Mouse (Mus musculus): ENCODE results near the gene Triobp. TPM values are rescaled to one million over a fixed set of nuclear protein-coding genes. Genes with fewer than 3 reads are reported as not detected.

The Triobp gene
- polyA plus RNA-seq, 1 experiment from 2014 or later: 31.6 TPM

GRCm38 (mm10) chr15:78914091-78914822 is 33.3 kb upstream of the Triobp start:
- peak overlapping the region; percentile 97 for H3K27ac ChIP-seq
- H3K9me3 ChIP-seq: no peaks in the 10 kb centered on the region
- peak overlapping the region; percentile 89 for H3K9ac ChIP-seq
- H3K36me3 ChIP-seq: peaks cover 16% of the 10 kb centered on the region
- H3K4me2 ChIP-seq: peak overlapping the region; percentile 84
- no peaks in the 10 kb centered on the region for H3K27me3 ChIP-seq
- H3K4me3 ChIP-seq: peak overlapping the region; percentile 65
- ATAC-seq (ENCODE audit: low FRiP score): peak; percentile 78
- H3K4me1 ChIP-seq (replicated peaks): peaks cover 36% of the 10 kb centered on the region
- WGBS: under 1% methylated on average over 80 of the region's 87 CpGs

DNA sequence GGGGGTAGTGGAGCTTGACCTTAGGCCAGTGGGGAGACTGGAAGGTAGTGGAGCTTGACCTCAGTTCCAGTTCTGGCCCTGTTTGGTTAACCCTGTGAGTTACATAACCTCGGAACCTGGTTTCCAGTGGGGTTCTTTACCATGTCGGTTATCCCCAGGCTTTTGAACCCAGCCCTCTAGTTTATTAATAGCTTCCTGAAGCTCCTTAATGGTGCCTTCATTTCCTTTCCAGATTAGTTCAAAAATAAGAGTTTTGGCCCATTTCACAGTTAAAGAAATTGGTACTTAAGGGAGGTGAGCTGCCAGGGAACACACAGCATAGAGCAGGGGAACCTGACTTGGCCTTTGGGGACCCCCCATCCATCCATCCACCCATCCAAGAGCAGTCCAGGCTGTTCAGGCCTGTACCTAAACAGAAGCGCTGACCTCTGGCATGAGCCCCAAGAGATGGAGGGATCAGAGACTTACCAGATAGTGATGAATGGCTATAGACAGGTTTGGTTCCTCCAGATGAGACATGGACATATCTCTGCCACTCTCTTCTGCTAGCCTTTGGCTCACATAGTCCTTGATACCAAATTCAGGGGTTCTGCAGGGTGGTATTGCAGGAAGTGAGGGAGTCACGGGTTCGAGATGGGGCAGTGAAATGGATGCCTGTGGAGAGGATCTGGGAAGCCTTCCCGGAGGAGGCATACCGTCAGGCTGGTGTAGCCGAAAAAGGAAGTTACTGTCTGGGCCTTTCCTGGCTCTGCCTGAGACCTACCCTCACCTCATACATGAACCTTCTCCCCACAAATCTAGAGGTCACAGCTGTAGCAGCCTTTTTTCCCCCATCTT is 32.5 kb upstream of the Triobp start:
- H3K4me3 ChIP-seq: peak overlapping the region; percentile 65
- peak overlapping the region; percentile 97; the same call in 1 of the 2 replicates for H3K27ac ChIP-seq
- peaks cover 20% of the 10 kb centered on the region for H3K36me3 ChIP-seq
- WGBS: 51% methylated on average over 8 of the region's 8 CpGs
- peaks cover 36% of the 10 kb centered on the region for H3K4me1 ChIP-seq (replicated peaks)
- H3K4me2 ChIP-seq: peak overlapping the region; percentile 84
- no peaks in the 10 kb centered on the region for H3K9me3 ChIP-seq
- peak overlapping the region; percentile 89 for H3K9ac ChIP-seq
- no peak for ATAC-seq (ENCODE audit: low FRiP score)
- no peaks in the 10 kb centered on the region for H3K27me3 ChIP-seq

GRCm38 (mm10) chr15:78915660-78916017 is 31.9 kb upstream of the Triobp start:
- 6% methylated on average over 8 of the region's 8 CpGs for WGBS
- Histone ChIP-seq H3K27ac (peak overlapping the region; percentile 81), H3K4me1 (replicated peaks) (peaks cover 36% of the 10 kb centered on the region), H3K9me3 (no peaks in the 10 kb centered on the region), H3K4me2 (peak overlapping the region; percentile 84), H3K36me3 (peaks cover 20% of the 10 kb centered on the region), H3K4me3 (peak overlapping the region; percentile 65), H3K27me3 (no peaks in the 10 kb centered on the region), H3K9ac (peak overlapping the region; percentile 89)
- peak; percentile 6; the same call in 1 of the 2 replicates for ATAC-seq (ENCODE audit: low FRiP score)

DNA sequence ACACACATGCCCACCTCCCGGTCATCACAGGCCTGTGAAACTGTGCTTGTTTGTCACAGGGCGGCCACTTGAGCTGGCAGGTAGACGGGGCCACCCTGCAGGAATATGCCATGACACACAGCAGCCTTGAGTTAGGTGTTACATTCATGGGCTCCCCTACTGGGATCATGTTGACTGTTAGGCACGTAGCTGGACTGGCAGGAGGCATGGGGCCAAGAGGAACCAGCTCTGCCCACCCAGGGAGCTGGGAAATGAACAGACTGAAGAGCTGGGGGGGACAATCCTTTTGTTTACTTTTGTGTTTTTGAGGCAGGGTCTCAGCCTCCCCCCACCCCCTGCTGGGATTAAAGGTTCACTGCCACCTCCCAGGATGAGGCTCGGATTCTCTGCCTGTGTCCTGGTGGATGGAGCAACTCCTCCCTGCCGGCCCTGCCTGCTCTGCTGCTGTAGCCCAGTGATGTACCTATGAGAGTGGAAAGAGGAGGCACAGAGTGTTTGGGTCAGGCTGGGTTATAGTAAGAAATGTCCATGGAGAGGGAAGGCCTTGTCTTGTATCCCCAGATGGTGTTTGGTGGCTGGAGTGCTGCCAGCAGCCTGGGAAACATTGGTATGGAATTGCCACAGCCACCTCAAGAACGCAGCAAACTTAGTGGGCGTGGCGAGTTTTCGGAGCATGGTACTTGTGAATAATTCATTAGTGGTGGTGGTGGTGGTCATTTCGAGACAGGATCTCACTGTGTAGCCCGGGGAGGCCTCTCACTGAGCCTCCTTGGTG is 31.3 kb upstream of the Triobp start:
- Histone ChIP-seq H3K4me1 (replicated peaks) (peaks cover 36% of the 10 kb centered on the region), H3K36me3 (peaks cover 20% of the 10 kb centered on the region), H3K27ac (peak overlapping the region; percentile 81), H3K4me3 (peak overlapping the region; percentile 65), H3K27me3 (no peaks in the 10 kb centered on the region), H3K9ac (peak overlapping the region; percentile 89), H3K9me3 (no peaks in the 10 kb centered on the region), H3K4me2 (peak overlapping the region; percentile 84)
- WGBS: 21% methylated on average over 12 of the region's 12 CpGs
- ATAC-seq (ENCODE audit: low FRiP score): peak; percentile 3; the same call in 1 of the 2 replicates

- H3K4me3 ChIP-seq: no peak overlapping the region
- H3K27me3 ChIP-seq: no peaks in the 10 kb centered on the region
- 94% methylated on average over 23 of the region's 23 CpGs for WGBS
- H3K27ac ChIP-seq: no peak overlapping the region
- H3K4me1 ChIP-seq (replicated peaks): peaks cover 33% of the 10 kb centered on the region
- H3K36me3 ChIP-seq: peaks cover 20% of the 10 kb centered on the region
- H3K9ac ChIP-seq: peak overlapping the region; percentile 35; the same call in 1 of the 2 replicates
- no peaks in the 10 kb centered on the region for H3K9me3 ChIP-seq
- no peak for ATAC-seq (ENCODE audit: low FRiP score)
- no peak overlapping the region for H3K4me2 ChIP-seq
Observed at GRCm38 (mm10) chr15:78918126-78918525, 29.4 kb upstream of the Triobp start.

GRCm38 (mm10) chr15:78919914-78920313 is 27.6 kb upstream of the Triobp start:
- no peak overlapping the region for H3K4me3 ChIP-seq
- WGBS: 79% methylated on average over 12 of the region's 12 CpGs
- no peak for ATAC-seq (ENCODE audit: low FRiP score)
- H3K27me3 ChIP-seq: peaks cover under 1% of the 10 kb centered on the region; the same call in 1 of the 2 replicates
- no peaks in the 10 kb centered on the region for H3K9me3 ChIP-seq
- no peak overlapping the region; the same call in 1 of the 2 replicates for H3K27ac ChIP-seq
- no peak overlapping the region for H3K9ac ChIP-seq
- peaks cover 27% of the 10 kb centered on the region for H3K4me1 ChIP-seq (replicated peaks)
- H3K36me3 ChIP-seq: peaks cover 20% of the 10 kb centered on the region
- no peak overlapping the region for H3K4me2 ChIP-seq

DNA sequence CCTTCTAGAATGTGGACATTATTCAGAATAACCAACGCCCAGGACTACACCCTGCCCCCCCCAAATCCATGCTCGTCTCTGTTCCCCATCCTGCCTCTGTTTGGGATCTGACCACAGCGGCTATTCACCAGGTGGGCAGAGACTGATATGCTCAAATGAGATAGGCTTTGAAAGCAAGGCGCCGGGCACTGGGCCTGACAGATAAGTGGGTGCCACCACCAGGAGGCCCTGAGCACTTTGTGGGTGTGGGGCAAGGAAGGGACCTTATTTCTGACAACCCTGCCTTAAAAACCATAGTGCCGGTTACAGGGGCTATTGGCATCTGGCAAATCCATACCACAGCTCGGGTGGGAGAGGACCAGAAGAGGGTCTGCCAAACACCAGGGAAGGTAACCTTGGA is 24.8 kb upstream of the Triobp start:
- no peak overlapping the region for H3K4me2 ChIP-seq
- no peak for ATAC-seq (ENCODE audit: low FRiP score)

DNA sequence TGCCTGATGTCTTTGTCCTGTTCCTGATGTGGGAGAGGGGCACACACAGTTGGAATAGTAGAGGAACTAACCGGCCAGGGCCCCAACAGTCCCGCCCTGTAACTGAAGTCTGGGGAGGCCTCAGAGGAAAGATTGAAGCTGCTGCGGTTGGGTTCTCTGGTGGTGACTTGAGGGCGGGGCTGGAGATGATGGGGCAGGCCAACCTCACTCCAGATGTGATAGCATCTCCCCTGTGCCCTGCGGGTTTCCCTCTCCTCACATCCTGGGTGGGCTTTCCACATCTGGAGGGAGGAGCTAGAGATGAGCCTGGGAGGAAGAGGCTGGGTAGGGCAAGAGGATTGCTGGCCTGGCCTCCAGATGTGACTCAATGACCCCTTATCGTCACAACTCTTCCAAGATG is 23.9 kb upstream of the Triobp start:
- Histone ChIP-seq H3K9ac (no peak overlapping the region), H3K27me3 (peaks cover 23% of the 10 kb centered on the region), H3K4me1 (replicated peaks) (peaks cover 33% of the 10 kb centered on the region), H3K27ac (no peak overlapping the region), H3K4me2 (no peak overlapping the region), H3K9me3 (no peaks in the 10 kb centered on the region), H3K4me3 (no peak overlapping the region), H3K36me3 (peaks cover 9% of the 10 kb centered on the region)
- WGBS: 72% methylated on average over 6 of the region's 6 CpGs
- ATAC-seq (ENCODE audit: low FRiP score): no peak

More for the DNA sequence above, 24.8 kb upstream of the Triobp start:
- no peak overlapping the region for H3K27ac ChIP-seq
- peaks cover 20% of the 10 kb centered on the region for H3K27me3 ChIP-seq
- H3K4me3 ChIP-seq: no peak overlapping the region
- 91% methylated on average over 7 of the region's 7 CpGs for WGBS
- peaks cover 16% of the 10 kb centered on the region for H3K36me3 ChIP-seq
- no peaks in the 10 kb centered on the region for H3K9me3 ChIP-seq
- peaks cover 24% of the 10 kb centered on the region for H3K4me1 ChIP-seq (replicated peaks)
- no peak overlapping the region for H3K9ac ChIP-seq

DNA sequence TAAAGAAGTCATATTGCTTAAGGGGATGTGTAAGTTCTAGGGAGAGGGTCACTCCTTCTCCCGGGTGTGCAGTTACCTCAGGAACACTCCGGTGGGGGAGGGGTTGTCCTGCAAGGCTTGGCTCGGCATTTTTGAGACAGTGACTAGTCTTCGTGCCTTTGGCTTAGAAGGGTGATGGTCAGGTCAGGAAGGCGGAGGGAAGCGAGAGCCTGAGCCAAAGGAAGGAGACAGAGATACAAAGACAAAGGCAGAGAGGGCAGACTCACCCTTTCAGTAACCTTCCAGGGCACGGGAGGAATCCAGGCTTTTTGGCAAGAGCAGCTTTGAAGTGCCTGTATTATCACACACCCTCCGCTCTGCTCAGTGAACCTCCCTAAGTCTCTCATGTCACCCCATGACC is 22.4 kb upstream of the Triobp start:
- no peak for ATAC-seq (ENCODE audit: low FRiP score)
- no peaks in the 10 kb centered on the region for H3K36me3 ChIP-seq
- WGBS: 28% methylated on average over 8 of the region's 8 CpGs
- peak overlapping the region; percentile 13; the same call in 1 of the 2 replicates for H3K9ac ChIP-seq
- H3K27me3 ChIP-seq: peaks cover 26% of the 10 kb centered on the region
- no peak overlapping the region for H3K27ac ChIP-seq
- peaks cover 33% of the 10 kb centered on the region for H3K4me1 ChIP-seq (replicated peaks)
- no peak overlapping the region for H3K4me3 ChIP-seq
- no peak overlapping the region for H3K4me2 ChIP-seq
- H3K9me3 ChIP-seq: no peaks in the 10 kb centered on the region

DNA sequence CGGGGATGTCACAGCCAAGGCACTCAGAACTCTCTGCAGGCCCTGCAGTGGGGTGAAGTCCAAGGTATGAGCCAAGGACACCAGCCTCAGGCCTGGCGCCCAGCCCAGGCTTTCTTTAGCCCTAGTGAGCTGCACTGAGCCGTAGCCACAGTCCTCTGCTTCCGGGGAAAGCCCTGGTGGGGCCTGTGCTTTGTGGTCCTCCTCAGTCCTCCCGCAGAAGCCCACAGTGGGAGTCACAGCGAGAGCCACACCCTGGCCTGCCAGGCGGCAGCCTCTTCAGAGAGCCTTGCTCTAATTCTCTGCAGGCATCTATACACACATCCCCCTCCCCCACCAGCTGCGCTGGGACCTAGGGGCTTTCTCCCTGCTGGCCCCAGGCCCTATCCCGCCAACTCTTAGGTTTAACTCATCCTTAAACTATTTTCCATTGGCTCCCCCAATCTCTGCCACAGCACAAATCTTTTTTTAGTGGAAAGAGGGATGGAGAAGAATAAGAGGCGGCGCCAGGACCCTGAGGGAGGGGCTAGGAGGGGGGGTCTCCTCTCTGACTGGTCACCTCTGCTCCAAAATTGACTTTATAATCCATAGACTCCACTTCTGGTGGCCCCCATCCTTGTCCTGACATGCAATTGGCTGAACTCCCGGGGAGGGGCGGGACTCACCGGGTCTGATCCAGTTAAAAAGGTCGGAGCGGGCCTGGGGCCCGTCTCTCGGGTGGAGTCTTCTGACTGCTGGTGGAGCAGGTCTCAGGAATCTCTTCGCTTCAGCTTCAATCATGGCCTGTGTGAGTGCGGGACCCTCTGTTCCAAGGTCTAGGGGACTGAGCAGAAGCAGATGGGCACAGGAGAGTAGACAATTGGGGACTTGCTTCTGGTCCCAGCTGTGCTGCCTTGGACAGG is 21.3 kb upstream of the Triobp start, which contains the start of gene Lgals1:
Lgals1 (plus strand) TSS at position 705 of the 899 bp plus-strand sequence.
- H3K27me3 ChIP-seq: peaks cover 26% of the 10 kb centered on the region
- H3K27ac ChIP-seq: peak within 1 kb of the TSS; percentile 77
- H3K4me2 ChIP-seq: peak within 1 kb of the TSS; percentile 59
- no peaks in the 10 kb centered on the region for H3K36me3 ChIP-seq
- H3K4me1 ChIP-seq (replicated peaks): peaks cover 33% of the 10 kb centered on the region
- WGBS: 7% methylated on average over 20 of the region's 20 CpGs
- ATAC-seq (ENCODE audit: low FRiP score): peak; percentile 49
- no peaks in the 10 kb centered on the region for H3K9me3 ChIP-seq
- H3K9ac ChIP-seq: peak within 1 kb of the TSS; percentile 40
- H3K4me3 ChIP-seq: peak within 1 kb of the TSS; percentile 33

Measured in hindbrain, embryonic 13.5 days (tissue).